Mouse (Mus musculus) erythroblast, embryonic 14.5 days (primary cell): ENCODE measurements around the gene Ralb.

Experiments used
- GATA1 ChIP-seq: IDR thresholded peaks from 2 replicates; pipeline ENCODE4 v1.6.1; 2012; ENCODE audit warnings: low read length, inconsistent platforms, mixed read lengths
- TAL1 ChIP-seq: IDR thresholded peaks from 3 replicates; pipeline ENCODE4 v1.6.1; 2012; ENCODE audit warnings: low read length, inconsistent platforms, mixed read lengths

GRCm38 (mm10) chr1:119446753-119447283 is 57.8 kb downstream of the Ralb start:
- no peak for TF ChIP-seq GATA1
- no peak for TF ChIP-seq TAL1
